Mouse (Mus musculus) frontal cortex, postnatal 10 days (tissue): ENCODE results near the gene Nlrc3.
A peak's percentile ranks its signal among the peaks of the same experiment; 100 is the strongest.
"Not testable (repeated sequence)": the region's sequence is repeated elsewhere in the genome, so short reads cannot be mapped to it uniquely, and the experiment has no call there.

Source experiments
- DNase-seq, 2 experiments: peaks; one replicate each; pipeline ENCODE4 v3.0.0; 2022; ENCODE audit warnings: low spot score in 2 of 2, mixed read lengths in 1 of 2

The Nlrc3 gene

DNA sequence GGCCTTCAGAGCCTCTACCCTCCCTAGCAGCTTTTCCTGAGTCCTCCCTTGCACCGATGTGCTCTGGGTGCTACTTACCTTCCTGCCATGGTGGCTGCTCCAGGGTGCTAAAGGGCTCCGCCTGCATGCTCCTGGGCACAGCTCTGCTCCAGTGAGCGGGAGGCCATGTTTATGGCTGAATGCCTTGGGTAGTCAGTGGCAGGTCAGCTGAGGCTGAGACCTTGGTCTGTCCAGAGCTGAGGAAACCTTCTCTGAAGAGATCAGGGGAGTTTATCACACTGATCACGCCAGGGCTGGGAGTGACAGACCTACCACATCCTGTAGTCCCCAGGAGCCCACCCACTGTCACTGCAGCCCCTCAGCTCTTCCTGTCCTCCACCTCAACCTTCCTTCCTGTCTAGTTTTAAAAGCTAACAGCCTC is at the start of gene Nlrc3:
TSS of gene Nlrc3 (minus strand) at position 382 of the 421 bp plus-strand sequence.
- no peak for DNase-seq

DNA sequence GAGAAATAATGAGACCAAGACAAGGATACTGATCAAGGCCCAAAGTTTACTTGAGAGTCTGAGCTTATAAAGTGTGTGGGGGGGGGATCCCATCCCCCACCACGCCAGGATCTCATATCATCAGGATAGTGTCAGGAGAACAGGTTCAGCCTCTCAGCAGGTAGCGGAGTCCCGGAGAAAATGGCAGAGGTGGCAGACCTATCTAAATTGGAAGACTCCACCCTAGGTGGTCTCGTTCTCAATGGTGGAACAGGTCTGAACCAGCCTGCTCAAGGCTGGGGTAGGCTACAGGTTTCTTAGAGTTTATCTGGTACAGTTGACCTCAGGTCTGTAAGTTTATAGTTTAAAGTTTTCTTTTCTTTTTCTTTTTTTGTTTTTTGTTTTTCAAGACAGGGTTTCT is 46.3 kb upstream of the Nlrc3 start:
- no peak for DNase-seq

DNA sequence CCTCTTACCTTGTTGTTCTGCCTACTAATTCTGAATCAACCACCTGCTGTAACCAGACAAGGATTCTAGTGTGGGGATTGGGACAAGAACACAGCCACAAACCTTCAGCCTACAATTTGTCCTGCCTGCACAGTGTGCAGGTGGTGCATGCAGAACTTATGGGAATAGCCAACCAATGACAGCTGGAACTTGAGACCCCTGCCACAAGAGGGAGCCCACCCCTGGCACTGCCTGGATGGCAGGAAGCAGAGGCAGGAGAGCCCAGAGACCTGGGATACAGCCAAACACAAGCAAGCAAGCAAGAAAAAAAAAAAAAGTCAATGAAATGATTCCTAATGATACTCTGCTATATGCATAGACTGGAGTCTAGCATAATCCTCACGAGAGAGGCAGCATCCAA is 44.8 kb upstream of the Nlrc3 start:
- DNase-seq: no peak

DNA sequence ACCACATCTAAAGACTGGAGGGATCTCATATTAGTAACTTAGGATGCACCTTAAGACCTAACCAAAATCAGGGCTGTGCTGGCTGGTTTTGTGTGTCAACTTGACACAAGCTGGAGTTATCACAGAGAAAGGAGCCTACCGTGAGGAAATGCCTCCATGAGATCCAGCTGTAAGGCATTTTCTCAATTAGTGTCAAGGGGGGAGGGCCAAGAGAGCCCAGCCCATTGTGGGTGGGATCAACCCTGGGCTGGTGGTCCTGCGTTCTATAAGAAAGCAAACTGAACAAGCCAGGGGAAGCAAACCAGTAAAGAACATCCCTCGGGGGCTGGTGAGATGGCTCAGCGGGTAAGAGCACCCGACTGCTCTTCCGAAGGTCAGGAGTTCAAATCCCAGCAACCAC is 41.0 kb upstream of the Nlrc3 start:
- not testable (repeated sequence) for DNase-seq

DNA sequence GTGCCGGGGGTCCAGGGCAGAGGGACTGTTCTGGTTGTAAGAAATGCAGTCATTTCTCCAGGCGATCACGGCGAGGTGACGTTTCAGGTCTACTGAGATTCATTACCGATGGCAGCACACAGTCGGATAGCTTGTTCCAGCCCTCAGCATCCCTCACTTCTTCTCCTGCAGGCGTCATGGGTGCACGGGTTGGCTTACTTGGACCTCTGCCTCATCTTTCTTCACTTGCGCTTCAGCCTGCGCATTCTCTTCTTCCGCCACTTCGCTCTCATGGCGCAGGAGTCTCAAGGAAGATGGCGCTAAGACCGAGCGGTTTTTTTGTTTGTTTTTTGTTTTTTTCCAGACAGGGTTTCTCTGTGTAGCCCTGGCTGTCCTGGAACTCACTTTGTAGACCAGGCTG is 40.4 kb upstream of the Nlrc3 start:
- DNase-seq: not testable (repeated sequence)

DNA sequence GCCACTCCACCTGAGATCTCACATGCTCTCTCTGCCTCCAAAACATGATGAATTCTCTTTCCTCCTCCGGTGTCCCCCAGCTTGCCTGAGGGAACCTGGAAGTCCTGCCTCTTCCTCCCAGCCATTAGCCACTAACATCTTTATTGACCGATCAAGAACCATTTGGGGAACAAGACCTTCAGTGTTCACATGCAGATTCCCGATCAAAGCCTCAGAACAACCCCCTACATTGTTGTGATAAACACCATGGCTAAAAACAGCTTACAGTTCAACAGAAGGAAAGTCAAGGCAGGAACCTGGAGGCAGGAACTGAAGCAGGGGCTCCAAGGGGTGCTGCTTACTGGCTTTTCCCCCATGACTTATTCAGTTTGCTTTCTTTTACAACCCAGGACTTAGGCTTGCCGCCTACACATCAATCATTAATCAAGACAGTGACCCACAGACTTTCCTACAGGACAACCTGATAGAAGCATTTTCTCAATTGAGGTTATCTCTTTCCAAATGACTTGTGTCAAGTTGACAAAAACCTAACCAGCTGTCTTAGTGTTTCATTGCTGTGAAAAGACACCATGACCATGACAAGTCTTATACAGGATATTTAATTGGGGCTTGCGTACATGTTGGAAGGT is 37.7 kb upstream of the Nlrc3 start:
- no peak for DNase-seq

DNA sequence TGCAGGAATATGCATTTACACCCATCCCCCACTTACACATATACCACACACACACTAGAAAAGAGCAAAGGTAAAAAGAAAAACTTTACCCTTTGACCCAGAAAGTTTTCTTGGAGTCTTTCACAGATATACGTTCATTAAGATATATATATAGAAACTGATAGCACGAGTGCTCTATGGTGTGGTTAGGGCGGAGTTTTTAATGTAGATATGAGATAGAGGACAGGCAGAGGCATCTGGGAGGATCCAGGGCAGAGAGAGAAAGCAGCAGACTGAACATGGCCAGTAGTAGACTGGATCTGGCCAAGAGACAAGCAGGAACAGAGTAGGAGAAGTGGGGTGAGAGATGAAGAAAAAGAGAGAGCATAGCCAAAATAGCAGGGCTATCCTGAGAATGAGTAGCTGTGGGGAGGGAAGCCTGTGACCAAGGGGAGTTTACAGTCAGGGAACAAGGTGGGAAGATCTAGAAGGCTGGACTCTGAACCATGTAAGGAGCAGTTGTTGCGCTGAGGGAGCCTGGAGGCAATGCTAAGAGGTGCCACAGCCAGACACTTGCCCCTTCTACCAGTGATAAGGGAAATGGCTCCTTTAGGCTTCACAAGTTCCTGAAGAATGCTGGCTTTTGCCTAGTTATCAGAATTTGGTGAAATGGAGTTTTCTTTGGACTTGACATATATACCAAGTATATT is 36.6 kb upstream of the Nlrc3 start:
- DNase-seq: no peak

DNA sequence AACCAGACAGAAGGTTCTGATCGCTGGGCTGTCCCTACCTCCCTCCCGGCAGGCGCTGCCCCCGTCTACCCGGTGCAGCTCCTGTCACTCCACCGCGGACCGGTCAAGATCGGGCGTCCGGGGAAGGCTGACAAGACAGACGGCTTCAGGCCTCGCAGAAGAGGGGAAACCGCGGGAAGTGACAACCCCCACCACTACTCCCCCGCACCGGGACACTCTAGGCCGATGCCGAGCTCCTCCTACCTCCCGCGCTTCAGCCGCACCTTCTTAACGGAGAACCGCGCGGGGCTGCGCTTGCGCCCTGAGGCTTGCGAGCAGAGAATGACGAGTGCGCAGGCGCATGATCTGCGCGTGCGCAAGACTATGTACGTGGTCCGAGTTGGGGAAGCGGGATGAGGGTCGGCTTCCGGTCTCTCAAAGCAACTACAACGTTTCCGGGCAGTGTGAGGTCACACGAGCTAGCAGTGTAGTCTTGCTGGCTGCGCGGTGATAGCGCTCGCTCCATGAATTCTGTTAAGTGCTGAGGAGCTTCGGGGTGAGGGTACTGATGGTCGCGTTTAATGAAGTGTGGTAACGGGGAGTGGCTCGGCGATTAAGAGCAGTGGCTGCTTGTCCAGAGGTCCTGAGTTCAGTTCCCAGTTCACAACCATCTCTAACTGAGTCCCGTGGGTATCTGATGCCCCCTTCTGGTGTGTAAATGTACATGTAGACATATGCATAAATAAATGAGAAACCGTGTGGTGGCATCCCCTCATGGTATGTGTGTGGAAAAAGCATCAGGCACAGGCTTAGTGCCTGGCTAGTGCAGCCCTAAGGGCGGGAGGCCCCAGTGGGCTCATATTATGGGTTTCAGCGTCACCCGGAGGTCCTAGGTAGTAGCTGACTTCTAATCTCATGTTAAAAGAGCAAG is 27.3 kb upstream of the Nlrc3 start, which contains the start of gene Slx4:
TSS of gene Slx4 (minus strand) at position 282 of the 910 bp plus-strand sequence.
- DNase-seq: peak; percentile 94 to 95

DNA sequence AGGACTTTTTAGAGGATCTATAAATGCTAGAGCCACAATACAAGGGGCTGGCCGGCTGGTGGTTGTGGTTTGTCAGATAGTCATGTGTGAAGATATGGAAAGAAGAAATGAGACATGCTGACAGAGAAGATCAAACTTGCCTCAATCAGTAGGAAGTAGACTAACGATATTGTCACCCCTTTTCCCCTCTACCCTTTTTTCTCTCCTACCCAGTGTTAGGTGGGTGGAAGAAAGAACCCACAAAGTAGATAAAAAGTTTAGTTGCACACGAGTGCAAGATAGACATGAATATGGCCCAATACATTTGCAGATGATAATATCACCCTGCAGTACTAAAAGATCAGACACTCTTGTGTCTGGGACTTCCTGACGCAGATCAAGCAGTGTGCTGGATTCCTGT is 12.0 kb upstream of the Nlrc3 start:
- no peak for DNase-seq

DNA sequence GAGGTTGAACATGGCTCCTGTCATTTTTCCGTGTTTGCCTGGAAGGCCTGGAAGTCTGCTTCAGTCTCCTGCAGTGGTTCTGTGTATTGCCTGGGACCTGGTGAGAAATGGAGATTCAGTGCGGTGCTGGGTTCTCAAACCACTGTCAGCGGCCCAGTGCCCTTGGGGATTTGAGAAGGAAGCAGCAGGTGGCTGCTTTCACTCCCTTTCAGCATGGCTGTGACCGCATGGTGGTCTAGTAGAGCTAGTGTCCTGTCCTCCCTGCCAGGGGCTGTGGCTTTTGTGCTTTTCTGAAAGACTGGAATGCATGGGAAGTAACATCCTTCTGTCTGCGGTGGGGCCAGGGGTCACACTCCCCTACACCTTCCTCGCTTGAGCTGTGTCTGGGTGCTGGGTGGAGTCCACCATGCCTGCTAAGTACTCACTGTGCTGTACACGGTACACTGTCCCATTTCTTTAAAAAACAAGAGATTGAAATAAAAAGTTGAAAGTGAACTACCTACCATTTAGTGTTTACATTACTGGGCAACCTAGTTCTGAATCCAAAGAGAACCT is 6.8 kb upstream of the Nlrc3 start:
- no peak for DNase-seq

DNA sequence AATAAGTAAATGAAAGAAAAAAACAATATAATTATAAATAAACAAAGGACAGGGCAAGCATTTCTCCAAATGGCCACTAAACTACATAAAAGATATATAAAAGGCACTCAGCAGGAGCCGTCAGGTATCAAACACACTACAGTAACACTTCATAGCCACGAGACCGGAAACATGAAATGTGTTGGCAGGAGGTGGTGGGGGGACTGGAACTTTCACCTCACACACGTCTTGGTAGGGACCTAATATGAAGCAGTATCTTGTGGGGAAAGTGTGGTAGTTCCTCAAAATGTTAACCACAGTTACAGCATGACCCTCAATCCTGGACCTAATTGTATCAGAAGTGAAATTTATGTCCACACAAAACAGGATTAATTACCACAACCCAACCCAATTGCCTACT is 5.7 kb upstream of the Nlrc3 start:
- no peak for DNase-seq

DNA sequence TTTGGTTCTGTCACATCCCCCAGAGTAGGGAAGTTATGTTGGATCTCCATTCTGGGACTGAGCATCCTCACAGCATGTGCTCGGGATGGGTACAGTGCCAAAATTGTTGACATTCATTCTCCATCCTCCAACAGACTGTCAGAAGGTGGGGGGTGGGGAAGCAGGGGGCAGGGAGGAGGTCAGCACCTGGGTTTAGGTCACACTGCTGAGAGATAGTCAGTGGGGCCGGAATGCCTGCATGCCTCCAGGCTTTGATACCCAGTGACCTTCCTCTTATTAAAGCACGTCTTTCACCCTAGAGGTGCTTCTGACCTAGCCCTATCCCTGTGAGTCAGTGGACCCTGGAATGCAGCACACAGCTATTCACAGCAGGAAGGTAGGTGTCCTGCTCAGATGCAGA is 280 bp upstream of the Nlrc3 start:
- no peak for DNase-seq

DNA sequence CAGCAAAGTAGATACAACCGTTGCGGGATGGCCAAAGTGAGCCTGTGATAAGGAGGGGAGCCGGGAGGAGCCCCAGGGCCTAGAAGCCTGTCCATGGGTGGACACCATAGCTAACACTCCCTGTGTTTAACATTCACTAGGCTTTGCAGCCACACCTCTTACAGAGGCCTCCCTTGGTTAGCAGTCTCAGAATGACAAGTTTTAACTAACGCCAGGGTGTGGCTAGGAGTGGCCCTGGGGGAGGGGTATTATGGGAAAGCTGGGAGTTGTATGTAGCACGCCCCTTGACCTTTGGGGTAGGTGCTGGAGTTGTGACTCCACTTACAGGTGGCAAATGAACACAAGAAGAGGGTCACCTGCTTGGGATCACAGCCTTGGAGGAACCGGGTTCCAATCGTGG is 774 bp downstream of the Nlrc3 start:
- no peak for DNase-seq

DNA sequence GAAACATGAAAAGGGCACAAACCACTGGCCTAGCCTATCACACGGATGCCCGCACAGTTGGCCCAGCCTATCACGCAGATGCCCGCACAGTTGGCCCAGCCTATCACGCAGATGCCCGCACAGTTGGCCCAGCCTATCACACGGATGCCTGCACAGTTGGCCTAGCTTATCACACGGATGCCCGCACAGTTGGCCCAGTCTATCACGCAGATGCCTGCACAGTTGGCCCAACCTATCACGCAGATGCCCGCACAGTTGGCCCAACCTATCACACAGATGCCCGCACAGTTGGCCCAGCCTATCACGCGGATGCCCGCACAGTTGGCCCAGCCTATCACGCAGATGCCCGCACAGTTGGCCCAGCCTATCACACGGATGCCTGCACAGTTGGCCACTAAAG is 2.0 kb downstream of the Nlrc3 start:
- not testable (repeated sequence) for DNase-seq

DNA sequence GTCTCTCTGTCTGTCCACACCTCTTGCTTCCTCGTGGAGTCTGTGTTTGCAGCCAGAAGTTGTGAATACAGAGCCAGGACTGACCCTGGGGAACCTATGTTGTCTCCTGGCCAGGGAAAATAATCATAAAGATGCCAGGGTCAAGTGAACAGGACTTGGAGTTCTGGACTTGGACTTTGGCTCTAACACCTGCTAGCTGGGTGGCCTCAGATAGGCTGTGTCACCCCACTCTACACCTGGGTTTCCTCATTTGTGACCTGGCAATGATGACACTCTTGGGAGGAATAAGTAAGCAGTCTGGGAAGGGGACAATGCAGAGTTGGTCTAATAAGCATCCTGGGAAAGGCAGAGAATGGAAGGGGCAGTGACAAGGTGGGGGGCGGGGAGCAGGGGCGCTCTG is 10.9 kb downstream of the Nlrc3 start:
- no peak for DNase-seq

DNA sequence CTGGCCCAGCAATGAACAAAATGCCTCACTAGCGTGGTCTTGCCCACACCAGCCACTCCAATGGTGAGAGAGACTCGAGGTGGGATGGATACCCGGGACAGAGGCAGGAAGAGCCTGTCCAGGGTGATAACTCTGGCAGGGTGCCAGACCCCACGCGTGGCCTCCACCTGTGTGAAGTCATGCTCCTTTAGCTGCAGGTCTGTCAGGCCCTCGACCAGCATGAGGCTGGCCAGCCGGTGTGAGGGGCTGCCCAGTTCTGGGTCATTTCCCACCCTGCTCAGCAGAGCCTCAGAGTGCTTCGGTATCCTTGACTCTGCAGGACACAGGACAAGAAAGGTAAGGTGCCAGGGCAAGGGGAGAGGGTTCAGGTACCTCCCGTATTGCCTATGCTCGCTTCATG is 11.4 kb downstream of the Nlrc3 start:
- no peak for DNase-seq

DNA sequence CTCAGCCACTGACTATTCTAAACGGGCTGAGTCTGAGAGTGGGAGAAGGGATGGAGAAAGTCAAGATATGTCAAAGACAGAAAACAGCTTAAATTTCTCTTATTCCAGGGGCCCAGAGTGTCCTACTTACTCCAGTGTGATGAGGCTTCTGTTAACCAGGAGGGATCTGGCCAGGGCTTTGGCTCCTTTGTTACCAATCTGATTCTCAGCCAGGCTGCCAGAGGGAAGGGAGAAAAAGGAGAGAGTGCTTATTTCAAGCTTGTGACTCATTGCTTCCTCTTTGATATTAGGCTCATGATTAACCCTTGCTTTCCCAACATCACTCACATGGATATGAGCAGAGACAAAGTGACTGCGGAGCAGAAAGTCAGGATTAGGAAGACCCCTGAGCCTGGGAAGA is 17.2 kb downstream of the Nlrc3 start:
- no peak for DNase-seq

DNA sequence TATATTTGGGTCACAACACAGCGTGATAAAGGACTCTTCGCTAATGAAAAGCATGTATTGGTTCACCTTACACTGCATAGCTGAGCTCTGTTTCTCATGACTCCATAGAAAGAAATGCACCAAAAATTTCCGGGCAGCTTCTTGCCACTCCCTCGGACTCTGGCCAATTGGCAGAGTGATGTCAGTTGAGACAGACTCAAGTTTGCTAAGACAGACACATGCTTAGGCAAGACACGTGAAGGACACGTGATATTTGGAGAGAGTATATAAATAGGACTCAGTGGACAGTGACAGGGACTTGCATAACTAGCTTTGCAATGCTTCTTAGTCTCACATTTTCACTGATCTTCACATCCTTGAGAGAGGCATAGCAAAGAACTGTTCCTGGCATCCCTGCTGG is 20.1 kb downstream of the Nlrc3 start:
- no peak for DNase-seq

DNA sequence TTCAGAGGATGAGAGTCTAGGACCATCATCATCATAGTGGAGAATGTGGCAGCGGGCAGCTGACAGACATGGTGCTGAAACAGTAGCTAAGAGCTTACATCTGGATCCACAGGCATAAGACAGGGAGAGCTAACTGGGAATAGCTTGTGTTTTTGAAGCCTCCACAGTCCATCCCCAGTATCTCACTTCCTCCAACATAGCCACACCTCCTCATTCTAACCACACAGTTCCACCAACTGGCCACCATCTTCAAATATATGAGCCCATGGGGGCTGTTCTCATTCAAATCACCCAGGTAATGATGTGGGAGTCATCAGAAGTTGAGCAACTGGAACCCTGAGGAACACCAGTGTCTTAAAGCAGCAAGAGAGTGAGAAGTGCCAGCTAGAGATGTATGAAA is 25.3 kb downstream of the Nlrc3 start:
- no peak for DNase-seq

DNA sequence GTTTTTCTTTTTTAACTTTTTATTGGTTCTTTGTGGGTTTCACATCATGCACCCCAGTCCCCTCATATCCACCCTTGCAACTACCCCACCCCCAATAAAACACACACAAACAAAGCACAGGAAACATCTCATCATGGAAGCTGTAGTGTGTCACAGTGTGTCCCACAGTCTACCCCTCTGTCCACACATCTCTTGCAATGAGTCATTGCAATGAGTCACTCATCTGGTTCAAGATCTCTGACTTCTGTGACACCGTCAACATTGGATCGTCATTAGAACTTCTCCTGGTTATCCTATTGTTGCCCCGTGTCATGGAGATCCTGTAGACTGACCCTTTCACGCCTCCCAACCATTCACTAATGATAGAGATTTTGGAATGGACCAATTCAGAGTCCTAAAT is 41.7 kb downstream of the Nlrc3 start:
- DNase-seq: no peak

DNA sequence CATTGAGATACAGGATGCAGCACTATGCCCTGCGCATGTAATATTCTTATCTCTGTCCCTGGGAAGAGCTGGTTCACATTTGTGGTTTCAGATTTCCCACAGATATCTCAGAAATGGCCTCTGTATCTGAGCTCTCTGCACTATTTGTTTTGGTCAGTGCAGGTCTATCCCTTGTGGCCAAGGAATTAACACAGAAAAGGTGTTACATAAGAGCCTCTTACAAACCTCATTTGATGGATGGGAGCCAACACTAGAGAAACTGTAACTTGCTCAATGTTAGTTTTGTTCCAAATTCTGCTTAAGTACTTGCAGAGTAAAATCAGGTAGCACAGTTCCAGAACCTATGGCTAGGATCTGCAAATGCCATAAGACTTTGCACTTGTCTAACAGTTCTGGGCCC is 42.3 kb downstream of the Nlrc3 start:
- DNase-seq: no peak

DNA sequence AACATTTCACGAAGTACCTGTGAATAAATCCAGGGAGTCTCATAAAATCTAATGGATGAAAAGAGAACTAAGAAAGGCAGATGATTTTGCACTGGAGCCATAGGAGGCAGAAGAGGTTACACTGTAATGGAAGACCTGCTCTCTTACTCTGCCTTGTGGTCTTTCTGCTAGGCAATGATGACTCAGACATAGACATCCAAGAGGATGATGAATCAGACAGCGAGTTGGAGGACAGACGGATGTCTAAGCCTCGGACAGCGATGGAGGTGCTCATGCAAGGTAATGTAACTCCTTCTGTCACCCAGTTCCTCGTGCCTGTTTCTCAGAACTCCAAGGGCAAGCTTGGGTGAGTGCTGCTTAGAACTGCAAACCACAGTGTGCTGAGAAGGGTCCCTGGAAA is 42.9 kb downstream of the Nlrc3 start:
- no peak for DNase-seq
